Comparison of ENCODE assay signal across 23 mouse cellular contexts in the genomic region with DNA sequence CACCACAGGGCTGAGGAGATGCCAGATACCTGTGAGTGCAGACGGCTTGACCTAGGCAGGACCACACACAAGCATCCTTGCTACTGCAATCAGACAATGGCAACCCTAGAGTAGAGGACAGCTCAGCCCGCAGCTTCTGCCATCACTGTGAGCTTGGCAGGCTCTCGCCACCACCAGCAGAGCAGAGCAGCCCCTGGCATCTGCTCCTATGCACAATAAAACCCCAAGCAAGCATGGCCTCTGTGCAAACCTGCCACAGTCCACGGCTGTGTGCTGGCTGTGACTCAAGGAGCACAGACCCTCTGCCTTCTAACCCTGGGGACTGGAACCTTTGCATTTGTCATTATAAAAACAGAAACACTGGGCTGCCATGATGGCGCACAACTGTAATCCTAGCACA. TPM values are rescaled to one million over a fixed set of nuclear protein-coding genes. Genes with fewer than 3 reads are reported as not detected.
DNase-seq lines count a peak whose midpoint lies in the region; ATAC-seq lines count a peak whose summit lies in the region.
"Had no signal": no experiment of that assay in that cellular context is flagged by ENCODE, and none has a peak within 500 bp of the region (broad histone marks: within the 10 kb centered on the region; RNA-seq: fewer than 3 reads in every experiment).

No protein-coding gene starts in this region.

- no peaks in the 10 kb centered on the region for H3K36me3 ChIP-seq in forebrain, embryonic 16.5 days (ENCODE audit: control insufficient read depth, insufficient read depth)
- H3K36me3 ChIP-seq in forebrain, embryonic 14.5 days (ENCODE audit: control insufficient read depth, insufficient read depth, low read length): no peaks in the 10 kb centered on the region
- no peaks in the 10 kb centered on the region for H3K36me3 ChIP-seq in megakaryocyte, embryonic 14.5 days (replicated peaks; ENCODE audit: low read length)
- H3K36me3 ChIP-seq in embryonic facial prominence, embryonic 13.5 days: no peaks in the 10 kb centered on the region
- H3K36me3 ChIP-seq: embryonic facial prominence, embryonic 12.5 days; forebrain, embryonic 15.5 days; heart, embryonic 12.5 days; intestine, embryonic 15.5 days; limb, embryonic 15.5 days; liver, embryonic 15.5 days had no signal

- H3K27me3 ChIP-seq in forebrain, embryonic 16.5 days (replicated peaks; ENCODE audit: control insufficient read depth, insufficient read depth, low read length): no peaks in the 10 kb centered on the region
- no peaks in the 10 kb centered on the region for H3K27me3 ChIP-seq in forebrain, embryonic 14.5 days (replicated peaks; ENCODE audit: control insufficient read depth, insufficient read depth, low read length)
- peaks cover 56% of the 10 kb centered on the region for H3K27me3 ChIP-seq in megakaryocyte, embryonic 14.5 days (replicated peaks)
- no peaks in the 10 kb centered on the region for H3K27me3 ChIP-seq in embryonic facial prominence, embryonic 13.5 days
- H3K27me3 ChIP-seq: embryonic facial prominence, embryonic 12.5 days; forebrain, embryonic 15.5 days; intestine, embryonic 15.5 days; limb, embryonic 15.5 days; liver, embryonic 15.5 days had no signal

- H3K4me2 ChIP-seq in forebrain, embryonic 16.5 days (ENCODE audit: low read length): no peak overlapping the region
- no peak overlapping the region for H3K4me2 ChIP-seq in forebrain, embryonic 14.5 days (ENCODE audit: low read length)
- H3K4me2 ChIP-seq in embryonic facial prominence, embryonic 13.5 days: no peak overlapping the region
- H3K4me2 ChIP-seq: embryonic facial prominence, embryonic 12.5 days; forebrain, embryonic 15.5 days; heart, embryonic 12.5 days; intestine, embryonic 15.5 days; limb, embryonic 15.5 days; liver, embryonic 15.5 days had no signal

- H3K9me3 ChIP-seq in forebrain, embryonic 16.5 days (ENCODE audit: control insufficient read depth, low read length): no peaks in the 10 kb centered on the region
- peaks cover 5% of the 10 kb centered on the region; the same call in 1 of the 2 replicates for H3K9me3 ChIP-seq in forebrain, embryonic 14.5 days (replicated peaks; ENCODE audit: control insufficient read depth, low read length)
- H3K9me3 ChIP-seq in megakaryocyte, embryonic 14.5 days: peaks cover 18% of the 10 kb centered on the region
- no peaks in the 10 kb centered on the region; the same call in 1 of the 2 replicates for H3K9me3 ChIP-seq in embryonic facial prominence, embryonic 13.5 days
- H3K9me3 ChIP-seq: embryonic facial prominence, embryonic 12.5 days; forebrain, embryonic 15.5 days; intestine, embryonic 15.5 days; limb, embryonic 15.5 days; liver, embryonic 15.5 days had no signal

- whole genome bisulfite sequencing in forebrain, embryonic 16.5 days: 67% methylated on average over 5 of the region's 5 CpGs
- 72% methylated on average over 5 of the region's 5 CpGs for WGBS in forebrain, embryonic 14.5 days
- 85% methylated on average over 5 of the region's 5 CpGs for WGBS in embryonic facial prominence, embryonic 13.5 days

- H3K4me1 ChIP-seq in forebrain, embryonic 16.5 days (replicated peaks; ENCODE audit: control insufficient read depth, insufficient read depth, low read length): no peaks in the 10 kb centered on the region
- H3K4me1 ChIP-seq in forebrain, embryonic 14.5 days (ENCODE audit: control insufficient read depth, insufficient read depth, low read length): no peaks in the 10 kb centered on the region
- no peaks in the 10 kb centered on the region for H3K4me1 ChIP-seq in megakaryocyte, embryonic 14.5 days
- H3K4me1 ChIP-seq in embryonic facial prominence, embryonic 13.5 days: peaks cover 39% of the 10 kb centered on the region
- H3K4me1 ChIP-seq: forebrain, embryonic 15.5 days; liver, embryonic 15.5 days had no signal

- no peak overlapping the region for H3K9ac ChIP-seq in forebrain, embryonic 16.5 days (replicated peaks; ENCODE audit: low read depth, low read length)
- H3K9ac ChIP-seq in forebrain, embryonic 14.5 days (ENCODE audit: low read length): no peak overlapping the region
- 0 out of 2 replicates have a peak overlapping the region, but pooled peaks have one; percentile 16 for H3K9ac ChIP-seq in embryonic facial prominence, embryonic 13.5 days
- H3K9ac ChIP-seq: embryonic facial prominence, embryonic 12.5 days; forebrain, embryonic 15.5 days; heart, embryonic 12.5 days; intestine, embryonic 15.5 days; limb, embryonic 15.5 days; liver, embryonic 15.5 days had no signal

- no peak overlapping the region for H3K4me3 ChIP-seq in forebrain, embryonic 16.5 days (replicated peaks; ENCODE audit: low read length)
- H3K4me3 ChIP-seq in forebrain, embryonic 14.5 days (ENCODE audit: low read depth, low read length): no peak overlapping the region
- peak overlapping the region; percentile 5 for H3K4me3 ChIP-seq in megakaryocyte, embryonic 14.5 days (replicated peaks)
- no peak overlapping the region for H3K4me3 ChIP-seq in embryonic facial prominence, embryonic 13.5 days
- H3K4me3 ChIP-seq: embryonic facial prominence, embryonic 12.5 days; forebrain, embryonic 15.5 days; heart, embryonic 12.5 days; intestine, embryonic 15.5 days; limb, embryonic 15.5 days; liver, embryonic 15.5 days; myocyte had no signal

- DNase-seq in forebrain, embryonic 14.5 days (ENCODE audit: low spot score): no peak
- DNase-seq in cerebellum, adult 9-10 months: peak; percentile 40
- DNase-seq in kidney, adult 11 months: no peak
- no peak for DNase-seq in layer of hippocampus, postnatal 14 days (ENCODE audit: low spot score in 2 of 2)
- DNase-seq: adrenal gland, postnatal 14 days; heart, postnatal 36 days; kidney, postnatal 4 days; midbrain, embryonic 14.5 days; right cerebral cortex, postnatal 25 days; thymus, adult 18-20 months; thymus, postnatal 4 days had no signal

- H3K27ac ChIP-seq in forebrain, embryonic 16.5 days (ENCODE audit: low read length): no peak overlapping the region
- no peak overlapping the region for H3K27ac ChIP-seq in forebrain, embryonic 14.5 days (ENCODE audit: low read depth, low read length)
- no peak overlapping the region for H3K27ac ChIP-seq in embryonic facial prominence, embryonic 13.5 days
- H3K27ac ChIP-seq: embryonic facial prominence, embryonic 12.5 days; forebrain, embryonic 15.5 days; intestine, embryonic 15.5 days; liver, embryonic 15.5 days; macrophage had no signal

- ATAC-seq in forebrain, embryonic 16.5 days: 0 out of 2 replicates have a peak, but pooled peaks have one; percentile 31
- ATAC-seq in forebrain, embryonic 14.5 days: no peak
- no peak for ATAC-seq in megakaryocyte, adult 5-6 weeks (ENCODE audit: poor library complexity, severe bottlenecking)
- no peak for ATAC-seq in embryonic facial prominence, embryonic 13.5 days (ENCODE audit: insufficient number of reproducible peaks, insufficient read depth, low FRiP score, low TSS enrichment, low read depth)
- ATAC-seq: forebrain, embryonic 15.5 days; intestine, embryonic 15.5 days had no signal

RNA-seq across cellular contexts. Expression of gene Ets2, which starts 41.0 kb away (rescaled TPM):
- 19.0 and 20.9 TPM in 2 replicates for polyA plus RNA-seq in forebrain, embryonic 16.5 days (2015; fragmentation: Nextera tagmentation; extraction: Ambion mirVana)
- polyA plus RNA-seq in forebrain, embryonic 14.5 days (2014; fragmentation: Nextera tagmentation; extraction: Ambion mirVana): 10.2 and 12.2 TPM in 2 replicates
- 0.97 and 5.2 TPM in 2 replicates for polyA plus RNA-seq in megakaryocyte, embryonic 14.5 days (2012; ENCODE audit: insufficient read depth, low replicate concordance)
- total RNA-seq in megakaryocyte, adult 5-6 weeks (2015): 7.6 and 8.7 TPM in 2 replicates
- total RNA-seq in megakaryocyte, adult 5-6 weeks (2017): 5.9 TPM in 2 replicates
- 74.7 and 87.7 TPM in 2 replicates for polyA plus RNA-seq in embryonic facial prominence, embryonic 13.5 days (2015; fragmentation: Nextera tagmentation; extraction: Ambion mirVana)
- total RNA-seq in layer of hippocampus, postnatal 14 days (2021): 10 to 100 TPM; 42.9 to 49.5 TPM
